Mouse (Mus musculus) olfactory bulb, adult 2 months (tissue): ENCODE measurements around the gene Spag16.

ENCODE experiments used
- CTCF ChIP-seq: fragments of 200-500 bp; IDR thresholded peaks from 2 replicates; pipeline ENCODE4 v1.5.1; 2012; ENCODE audit warnings: low read depth, mild to moderate bottlenecking, low read length, moderate library complexity; ENCODE audit not compliant: insufficient read depth
- POLR2A ChIP-seq: fragments of 200-500 bp; IDR thresholded peaks from 2 replicates; pipeline ENCODE4 v1.6.1; 2012; ENCODE audit warnings: mild to moderate bottlenecking, low read depth, low read length, moderate library complexity; ENCODE audit not compliant: insufficient read depth

- no peak for TF ChIP-seq POLR2A
- no peak for TF ChIP-seq CTCF
Measured at GRCm38 (mm10) chr1:69867776-69868175, 41.0 kb downstream of the Spag16 start.
